Mouse (Mus musculus): ENCODE results near the gene Bmp10. TPM values are rescaled to one million over a fixed set of nuclear protein-coding genes. Genes with fewer than 3 reads are reported as not detected.

The Bmp10 gene
- total and polyA plus RNA-seq, 3 experiments, result not detected

DNA sequence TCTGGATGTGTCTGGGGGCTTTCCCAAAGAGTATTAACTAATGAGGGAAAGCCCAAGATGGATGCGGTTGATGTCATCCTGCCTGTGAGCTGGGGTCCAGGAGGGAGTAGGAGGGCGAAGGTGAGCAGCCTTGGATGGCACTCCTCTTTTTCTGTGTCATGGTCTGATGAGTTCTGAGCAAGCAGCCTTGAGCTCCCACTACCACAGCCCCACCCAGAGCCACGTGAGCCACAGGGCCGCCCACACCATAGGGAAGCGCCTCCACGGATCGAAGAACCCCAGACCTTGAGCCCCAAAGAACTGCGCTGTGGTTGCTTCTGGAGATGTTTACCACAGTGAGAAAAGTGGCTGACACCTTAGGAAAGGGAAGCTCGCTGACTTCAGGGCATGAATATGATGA lies 34.0 kb upstream of the Bmp10 start:
- H3K9ac ChIP-seq (ENCODE audit: control insufficient read depth, low read depth, low read length, poor library complexity, severe bottlenecking), result no peak overlapping the region
- TF ChIP-seq MAZ (IDR thresholded peaks at IDR 0.05; ENCODE audit: low read depth, low read length), result no peak
- no peak for TF ChIP-seq MEF2A (IDR thresholded peaks at IDR 0.05; ENCODE audit: extremely low read depth, insufficient replicate concordance, low read depth, low read length, poor library complexity, severe bottlenecking)
- no peak for TF ChIP-seq ZNF384 (IDR thresholded peaks at IDR 0.05; ENCODE audit: low read depth, low read length)
- TF ChIP-seq E2F4 (IDR thresholded peaks at IDR 0.05; ENCODE audit: borderline replicate concordance, low read depth, low read length), result no peak
- TF ChIP-seq MAFK (IDR thresholded peaks at IDR 0.05; ENCODE audit: borderline replicate concordance, low read depth, low read length), result no peak
- no peak for TF ChIP-seq BHLHE40 (IDR thresholded peaks at IDR 0.05; ENCODE audit: borderline replicate concordance, low read depth, low read length)
- no peak for TF ChIP-seq CHD2 (IDR thresholded peaks at IDR 0.05; ENCODE audit: low read length)
- no peak for TF ChIP-seq CTCF (IDR thresholded peaks at IDR 0.05 in 2 of 3, conservative IDR thresholded peaks at IDR 0.05 in 1 of 3; ENCODE audit: control insufficient read depth in 1 of 3, insufficient read depth in 1 of 3, low read depth in 2 of 3, low read length in 3 of 3, poor library complexity in 1 of 3, severe bottlenecking in 1 of 3)
- no peaks in the 10 kb centered on the region for H3K9me3 ChIP-seq (replicated peaks; ENCODE audit: insufficient read depth, low read length)
- no peak for DNase-seq (ENCODE audit: low read depth, low spot score)
- H3K79me2 ChIP-seq (ENCODE audit: control insufficient read depth, insufficient read depth, low read length, poor library complexity), result no peaks in the 10 kb centered on the region
- H3K36me3 ChIP-seq (ENCODE audit: control insufficient read depth in 1 of 2, insufficient read depth in 2 of 2, low read length in 2 of 2), result peaks cover 0 to 4% of the 10 kb centered on the region in 2 experiments; a peak in 1 of 4 replicates
- peaks cover 0 to 10% of the 10 kb centered on the region in 2 experiments; a peak in 2 of 4 replicates for H3K4me1 ChIP-seq (ENCODE audit: control insufficient read depth in 1 of 2, insufficient read depth in 2 of 2, low read length in 2 of 2)
- H3K4me3 ChIP-seq (ENCODE audit: control insufficient read depth in 1 of 2, insufficient read depth in 1 of 2, low read depth in 2 of 2, low read length in 2 of 2), result no peak overlapping the region
- peaks cover 0 to 4% of the 10 kb centered on the region in 2 experiments for H3K27me3 ChIP-seq (ENCODE audit: control insufficient read depth in 1 of 2, insufficient read depth in 2 of 2, low read length in 2 of 2)
- H3K27ac ChIP-seq (ENCODE audit: control insufficient read depth, low read depth, low read length), result no peak overlapping the region

GRCm38 (mm10) chr6:87399137-87399536 lies 29.7 kb upstream of the Bmp10 start:
- H3K36me3 ChIP-seq (ENCODE audit: control insufficient read depth in 1 of 2, insufficient read depth in 2 of 2, low read length in 2 of 2), result peaks cover 0 to 4% of the 10 kb centered on the region in 2 experiments; a peak in 1 of 4 replicates
- H3K27me3 ChIP-seq (ENCODE audit: control insufficient read depth in 1 of 2, insufficient read depth in 2 of 2, low read length in 2 of 2), result no peaks in the 10 kb centered on the region; a peak in 2 of 4 replicates
- no peaks in the 10 kb centered on the region for H3K79me2 ChIP-seq (ENCODE audit: control insufficient read depth, insufficient read depth, low read length, poor library complexity)
- peak; percentile 86 for DNase-seq (ENCODE audit: low read depth, low spot score)
- no peaks in the 10 kb centered on the region for H3K9me3 ChIP-seq (replicated peaks; ENCODE audit: insufficient read depth, low read length)
- H3K4me1 ChIP-seq (ENCODE audit: control insufficient read depth in 1 of 2, insufficient read depth in 2 of 2, low read length in 2 of 2), result peaks cover 0 to 16% of the 10 kb centered on the region in 2 experiments; a peak in 2 of 4 replicates
- no peak for TF ChIP-seq USF2 (IDR thresholded peaks at IDR 0.05; ENCODE audit: borderline replicate concordance in 1 of 2, insufficient read depth in 1 of 2, low read depth in 1 of 2, low read length in 2 of 2)
- no peak for TF ChIP-seq RCOR1 (IDR thresholded peaks at IDR 0.05; ENCODE audit: low read depth, low read length)
- no peak for TF ChIP-seq UBTF (IDR thresholded peaks at IDR 0.05; ENCODE audit: borderline replicate concordance, insufficient read depth, low read depth, low read length)
- TF ChIP-seq SIN3A (IDR thresholded peaks at IDR 0.05; ENCODE audit: low read length), result 0 out of 2 replicates have a peak, but pooled peaks have one; percentile 10
- no peak; the same call in 1 of the 2 replicates for TF ChIP-seq ELF1 (IDR thresholded peaks at IDR 0.05; ENCODE audit: low read depth, low read length)
- no peak for TF ChIP-seq MAX (IDR thresholded peaks at IDR 0.05; ENCODE audit: low read length)
- peak; percentile 86 for TF ChIP-seq ZC3H11A (IDR thresholded peaks at IDR 0.05; ENCODE audit: low read depth, low read length)
- TF ChIP-seq MAFK (IDR thresholded peaks at IDR 0.05; ENCODE audit: borderline replicate concordance, low read depth, low read length), result no peak
- TF ChIP-seq CTCF (IDR thresholded peaks at IDR 0.05 in 2 of 3, conservative IDR thresholded peaks at IDR 0.05 in 1 of 3; ENCODE audit: control insufficient read depth in 1 of 3, insufficient read depth in 1 of 3, low read depth in 2 of 3, low read length in 3 of 3, poor library complexity in 1 of 3, severe bottlenecking in 1 of 3), result peak; percentile 95 to 98 (median 97)
- TF ChIP-seq TBP (IDR thresholded peaks at IDR 0.05; ENCODE audit: low read depth, low read length), result peak; percentile 52; the same call in 1 of the 2 replicates
- no peak for TF ChIP-seq JUND (IDR thresholded peaks at IDR 0.05; ENCODE audit: low read depth, low read length)
- no peak for TF ChIP-seq BHLHE40 (IDR thresholded peaks at IDR 0.05; ENCODE audit: borderline replicate concordance, low read depth, low read length)
- peak; percentile 78 for TF ChIP-seq RAD21 (IDR thresholded peaks at IDR 0.05; ENCODE audit: low read depth, low read length)
- no peak for TF ChIP-seq E2F4 (IDR thresholded peaks at IDR 0.05; ENCODE audit: borderline replicate concordance, low read depth, low read length)
- TF ChIP-seq USF1 (IDR thresholded peaks at IDR 0.05; ENCODE audit: low read depth, low read length), result no peak
- no peak for TF ChIP-seq POLR2AphosphoS5 (IDR thresholded peaks at IDR 0.05; ENCODE audit: borderline replicate concordance, low read depth, low read length)
- TF ChIP-seq NELFE (IDR thresholded peaks at IDR 0.05; ENCODE audit: low read depth, low read length), result no peak
- peak; percentile 100 for TF ChIP-seq SMC3 (IDR thresholded peaks at IDR 0.05; ENCODE audit: low read depth, low read length)
- peak overlapping the region; percentile 11; the same call in 1 of the 2 replicates for H3K9ac ChIP-seq (ENCODE audit: control insufficient read depth, low read depth, low read length, poor library complexity, severe bottlenecking)
- H3K27ac ChIP-seq (ENCODE audit: control insufficient read depth, low read depth, low read length), result no peak overlapping the region
- H3K4me3 ChIP-seq (ENCODE audit: control insufficient read depth in 1 of 2, insufficient read depth in 1 of 2, low read depth in 2 of 2, low read length in 2 of 2), result peak overlapping the region; percentile 14 to 36

Measured in MEL (cell line).